Mouse (Mus musculus): Measurements from ENCODE around the gene Bbx.

DNA sequence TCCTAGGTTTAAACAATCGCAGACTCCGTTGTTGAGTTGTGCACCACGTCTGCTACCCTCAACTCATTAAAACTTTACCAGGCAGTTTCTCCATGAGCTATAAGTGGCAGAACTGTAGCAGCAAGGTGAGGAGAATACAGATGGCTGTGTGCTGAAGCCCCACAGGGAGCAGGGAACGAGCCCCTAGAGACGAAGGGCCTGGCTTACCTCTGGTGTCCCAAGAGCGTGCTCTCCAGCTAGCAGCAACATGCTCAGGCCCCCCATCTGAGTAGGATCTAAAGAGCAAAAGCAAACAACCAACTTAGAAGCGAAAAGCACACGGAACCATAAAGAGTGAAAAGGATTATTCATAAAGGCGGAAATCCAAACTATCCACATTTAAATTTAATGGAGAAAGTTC, 170.0 kb downstream of the Bbx start:
- TF ChIP-seq POLR2A (IDR thresholded peaks at IDR 0.05; ENCODE audit: control insufficient read depth, low read depth, low read length) = no peak
- no peak for TF ChIP-seq CTCF (IDR thresholded peaks at IDR 0.05; ENCODE audit: control insufficient read depth, insufficient read depth, insufficient replicate concordance, low read depth, low read length)
